Mouse (Mus musculus): Measurements from ENCODE around the gene Fam53b.

GRCm38 (mm10) chr7:132712044-132712708 lies 101.5 kb downstream of the Fam53b start:
- TF ChIP-seq CTCF (IDR thresholded peaks at IDR 0.05) (no peak), EP300 (IDR thresholded peaks at IDR 0.05) (peak; percentile 55)

All from lung, postnatal 0 days (tissue).